Mouse (Mus musculus): ENCODE measurements at regions not wholly inside any gene's neighbourhood (a gene's known extent, or its start where the extent isn't known, plus 50 kb on each side); places are given as distances from the start of the nearest gene placed in this dataset.

GRCm38 (mm10) chr11:9739098-9739497 lies 547.4 kb downstream of the Abca13 start:
- no peaks in the 10 kb centered on the region for H3K36me3 ChIP-seq (ENCODE audit: control insufficient read depth, insufficient read depth, low read length)
- no peak overlapping the region for H3K4me2 ChIP-seq
- H3K9me3 ChIP-seq (replicated peaks; ENCODE audit: control insufficient read depth, low read length) = no peaks in the 10 kb centered on the region
- 86% methylated on average over 5 of the region's 5 CpGs for WGBS (ENCODE audit: insufficient replicate concordance)
- H3K4me3 ChIP-seq (ENCODE audit: low read depth, low read length) = no peak overlapping the region
- no peaks in the 10 kb centered on the region for H3K27me3 ChIP-seq (ENCODE audit: control insufficient read depth, insufficient read depth, low read length)
- ATAC-seq (replicated peaks; ENCODE audit: insufficient number of reproducible peaks, low FRiP score, low TSS enrichment) = no peak
- H3K27ac ChIP-seq (ENCODE audit: low read depth, low read length) = no peak overlapping the region
- no peaks in the 10 kb centered on the region for H3K4me1 ChIP-seq (ENCODE audit: control insufficient read depth, insufficient read depth, low read length)
- H3K9ac ChIP-seq (ENCODE audit: low read depth, low read length) = no peak overlapping the region

- Histone ChIP-seq H3K9me3 (replicated peaks; ENCODE audit: control insufficient read depth, low read length) (no peaks in the 10 kb centered on the region), H3K27me3 (ENCODE audit: control insufficient read depth, insufficient read depth, low read length) (no peaks in the 10 kb centered on the region), H3K4me3 (ENCODE audit: low read depth, low read length) (no peak overlapping the region), H3K27ac (ENCODE audit: low read depth, low read length) (no peak overlapping the region), H3K4me1 (ENCODE audit: control insufficient read depth, insufficient read depth, low read length) (no peaks in the 10 kb centered on the region), H3K9ac (ENCODE audit: low read depth, low read length) (no peak overlapping the region), H3K4me2 (no peak overlapping the region), H3K36me3 (ENCODE audit: control insufficient read depth, insufficient read depth, low read length) (no peaks in the 10 kb centered on the region)
- 76% methylated on average over 8 of the region's 8 CpGs for WGBS (ENCODE audit: insufficient replicate concordance)
- ATAC-seq (replicated peaks; ENCODE audit: insufficient number of reproducible peaks, low FRiP score, low TSS enrichment) = no peak
Observed at GRCm38 (mm10) chr11:9780240-9780901, 588.6 kb downstream of the Abca13 start.

GRCm38 (mm10) chr11:9793175-9793828 lies 601.6 kb downstream of the Abca13 start:
- Histone ChIP-seq H3K9ac (ENCODE audit: low read depth, low read length) (no peak overlapping the region), H3K27ac (ENCODE audit: low read depth, low read length) (no peak overlapping the region), H3K4me1 (ENCODE audit: control insufficient read depth, insufficient read depth, low read length) (no peaks in the 10 kb centered on the region), H3K27me3 (ENCODE audit: control insufficient read depth, insufficient read depth, low read length) (no peaks in the 10 kb centered on the region), H3K4me2 (no peak overlapping the region), H3K9me3 (replicated peaks; ENCODE audit: control insufficient read depth, low read length) (no peaks in the 10 kb centered on the region), H3K36me3 (ENCODE audit: control insufficient read depth, insufficient read depth, low read length) (no peaks in the 10 kb centered on the region), H3K4me3 (ENCODE audit: low read depth, low read length) (no peak overlapping the region)
- WGBS (ENCODE audit: insufficient replicate concordance) = 66% methylated on average over 2 of the region's 2 CpGs
- ATAC-seq (replicated peaks; ENCODE audit: insufficient number of reproducible peaks, low FRiP score, low TSS enrichment) = peak; percentile 49; the same call in 1 of the 2 replicates

- Histone ChIP-seq H3K27ac (ENCODE audit: low read depth, low read length) (no peak overlapping the region), H3K36me3 (ENCODE audit: control insufficient read depth, insufficient read depth, low read length) (no peaks in the 10 kb centered on the region), H3K4me1 (ENCODE audit: control insufficient read depth, insufficient read depth, low read length) (no peaks in the 10 kb centered on the region), H3K4me2 (no peak overlapping the region), H3K9ac (ENCODE audit: low read depth, low read length) (no peak overlapping the region), H3K27me3 (ENCODE audit: control insufficient read depth, insufficient read depth, low read length) (no peaks in the 10 kb centered on the region), H3K9me3 (replicated peaks; ENCODE audit: control insufficient read depth, low read length) (no peaks in the 10 kb centered on the region), H3K4me3 (ENCODE audit: low read depth, low read length) (no peak overlapping the region)
- no peak for ATAC-seq (replicated peaks; ENCODE audit: insufficient number of reproducible peaks, low FRiP score, low TSS enrichment)
Observed at GRCm38 (mm10) chr11:9839636-9840035, 647.9 kb downstream of the Abca13 start.

GRCm38 (mm10) chr11:9868454-9869130 lies 676.9 kb downstream of the Abca13 start:
- Histone ChIP-seq H3K4me1 (ENCODE audit: control insufficient read depth, insufficient read depth, low read length) (no peaks in the 10 kb centered on the region), H3K4me2 (no peak overlapping the region), H3K9ac (ENCODE audit: low read depth, low read length) (no peak overlapping the region), H3K27ac (ENCODE audit: low read depth, low read length) (no peak overlapping the region), H3K36me3 (ENCODE audit: control insufficient read depth, insufficient read depth, low read length) (no peaks in the 10 kb centered on the region), H3K27me3 (ENCODE audit: control insufficient read depth, insufficient read depth, low read length) (no peaks in the 10 kb centered on the region), H3K9me3 (replicated peaks; ENCODE audit: control insufficient read depth, low read length) (no peaks in the 10 kb centered on the region), H3K4me3 (ENCODE audit: low read depth, low read length) (no peak overlapping the region)
- WGBS (ENCODE audit: insufficient replicate concordance) = 75% methylated on average over 2 of the region's 2 CpGs
- no peak for ATAC-seq (replicated peaks; ENCODE audit: insufficient number of reproducible peaks, low FRiP score, low TSS enrichment)
